Mouse (Mus musculus): ENCODE measurements around the gene Marveld2. TPM values are rescaled to one million over a fixed set of nuclear protein-coding genes. Genes with fewer than 3 reads are reported as not detected.

The Marveld2 gene
- 0.14 TPM for polyA plus RNA-seq (2021)

DNA sequence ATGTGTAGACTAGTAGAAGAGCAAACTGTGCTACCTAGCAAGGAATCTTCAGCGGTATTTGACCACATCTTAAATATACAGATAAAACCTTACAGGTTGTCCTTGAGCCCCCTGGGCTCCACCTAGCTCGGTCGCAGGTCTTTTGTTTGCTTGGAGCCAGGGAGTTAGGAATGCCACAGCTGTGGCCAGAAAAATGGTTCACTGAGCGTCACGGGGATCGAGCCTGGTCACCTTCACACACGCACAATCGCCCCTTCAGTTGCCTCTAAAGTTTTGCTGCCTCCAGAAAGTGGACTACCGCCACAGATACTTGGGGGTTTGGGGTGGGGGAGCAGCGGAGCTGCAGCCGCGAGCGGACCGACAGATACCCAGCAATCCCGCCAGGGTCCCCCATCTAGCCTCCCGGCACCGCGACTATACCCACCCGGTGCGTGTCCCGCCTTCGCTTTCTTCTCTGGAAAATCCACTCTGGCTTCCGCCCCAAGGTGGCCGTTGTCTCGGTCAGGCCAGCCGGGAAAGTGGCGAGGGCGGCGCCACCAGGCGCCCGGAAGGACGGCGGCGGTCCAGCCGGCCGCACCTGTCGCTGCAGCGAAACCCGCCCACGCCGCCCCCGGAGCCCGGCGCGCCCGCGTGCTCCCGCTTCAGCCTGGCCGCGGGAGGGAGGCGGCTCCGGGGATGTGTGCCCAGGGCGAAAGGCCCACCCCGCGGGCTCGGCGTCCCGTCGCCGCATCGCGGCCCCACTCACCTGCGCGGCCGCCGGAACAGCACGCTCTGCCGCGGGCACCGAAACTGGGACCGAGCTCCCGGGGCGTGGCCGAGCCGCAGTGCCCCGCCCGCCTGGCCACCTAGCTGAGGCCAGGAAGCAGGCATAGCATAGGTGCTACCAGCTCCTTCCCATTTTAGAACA lies at the start of gene Marveld2:
Gene Marveld2, minus strand, starts transcription at position 791 of the 907 bp plus-strand sequence.
- in situ Hi-C loops (cut with MboI; ENCODE audit: low pct_unique_long_range_greater_than_20kb): no loop called here
- TF ChIP-seq CTCF (IDR thresholded peaks at IDR 0.05): no peak
- ATAC-seq: no peak
- ChIA-PET CTCF (no interaction called here), POLR2A (no interaction called here)
- no peak for DNase-seq (ENCODE audit: low read depth, low spot score)
- no peaks in the 10 kb centered on the region for H3K27me3 ChIP-seq

DNA sequence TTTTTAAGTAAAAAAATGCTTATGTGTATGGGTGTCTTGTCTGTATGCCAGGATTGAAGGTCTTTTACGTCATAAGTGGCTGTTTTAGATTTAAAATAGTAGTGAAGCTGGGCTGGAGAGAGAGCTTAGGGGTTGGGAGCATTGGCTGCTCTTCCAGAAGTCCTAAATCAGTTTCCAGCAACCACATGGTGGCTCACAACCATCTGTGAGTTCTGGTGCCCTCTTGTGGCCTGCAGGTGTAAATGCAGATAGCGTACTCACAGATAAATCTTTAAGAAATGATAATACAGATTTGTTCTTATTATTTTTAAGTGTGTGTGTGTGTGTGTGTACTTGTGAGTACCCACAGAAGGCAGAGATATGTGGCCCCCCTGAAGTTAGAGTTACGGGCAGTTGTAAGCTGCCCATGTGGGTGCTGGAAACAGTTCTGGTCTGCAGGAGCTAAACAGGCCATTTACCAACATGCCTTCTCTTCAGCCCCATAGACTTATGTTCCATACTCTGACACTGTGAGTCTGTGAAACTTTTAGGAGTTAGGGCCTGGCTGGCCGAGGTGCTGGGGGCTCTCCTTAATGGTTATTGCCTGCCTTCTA lies 43.2 kb upstream of the Marveld2 start:
- CTCF ChIA-PET: interaction anchor here (0.6 to 2.1 kb wide), 10 partner anchors 8 to 693 kb away, joined by 3 to 7 read pairs (median 4); partner anchors contain the start of genes Ak6, Ccdc125, Gtf2h2 and Rad17
- TF ChIP-seq CTCF (IDR thresholded peaks at IDR 0.05): no peak
- H3K27me3 ChIP-seq: no peaks in the 10 kb centered on the region
- DNase-seq (ENCODE audit: low read depth, low spot score) (no peak), ATAC-seq (no peak)
- POLR2A ChIA-PET: interaction anchor here (0.6 to 0.8 kb wide), 2 partner anchors 9 to 125 kb away, joined by 3 to 4 read pairs; no protein-coding TSS in a partner anchor
- in situ Hi-C loops (cut with MboI; ENCODE audit: low pct_unique_long_range_greater_than_20kb): no loop called here

DNA sequence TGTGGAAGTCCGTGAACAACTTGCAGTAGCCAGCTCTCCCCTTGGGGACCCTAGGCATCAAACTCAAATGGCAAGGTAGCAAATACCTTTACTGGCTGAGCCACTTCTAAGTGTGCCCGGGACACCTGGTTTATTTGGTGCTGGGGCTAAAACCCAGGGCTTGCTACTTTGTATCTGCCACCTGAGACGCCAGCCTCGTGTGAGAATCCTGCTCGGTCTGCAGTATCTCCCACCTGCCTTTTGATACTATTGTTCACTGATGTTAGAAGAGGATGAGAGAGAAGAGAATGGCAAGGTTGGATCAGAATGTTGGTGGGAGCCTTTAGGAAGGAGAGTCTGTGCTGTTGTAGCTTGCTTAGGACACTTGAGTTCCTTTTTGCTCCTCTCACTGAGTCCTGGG lies 41.3 kb upstream of the Marveld2 start:
- DNase-seq (ENCODE audit: low read depth, low spot score) (no peak), ATAC-seq (no peak)
- TF ChIP-seq CTCF (IDR thresholded peaks at IDR 0.05): no peak
- H3K27me3 ChIP-seq: no peaks in the 10 kb centered on the region
- ChIA-PET POLR2A (no interaction called here), CTCF (no interaction called here)
- in situ Hi-C loops (cut with MboI; ENCODE audit: low pct_unique_long_range_greater_than_20kb): no loop called here

DNA sequence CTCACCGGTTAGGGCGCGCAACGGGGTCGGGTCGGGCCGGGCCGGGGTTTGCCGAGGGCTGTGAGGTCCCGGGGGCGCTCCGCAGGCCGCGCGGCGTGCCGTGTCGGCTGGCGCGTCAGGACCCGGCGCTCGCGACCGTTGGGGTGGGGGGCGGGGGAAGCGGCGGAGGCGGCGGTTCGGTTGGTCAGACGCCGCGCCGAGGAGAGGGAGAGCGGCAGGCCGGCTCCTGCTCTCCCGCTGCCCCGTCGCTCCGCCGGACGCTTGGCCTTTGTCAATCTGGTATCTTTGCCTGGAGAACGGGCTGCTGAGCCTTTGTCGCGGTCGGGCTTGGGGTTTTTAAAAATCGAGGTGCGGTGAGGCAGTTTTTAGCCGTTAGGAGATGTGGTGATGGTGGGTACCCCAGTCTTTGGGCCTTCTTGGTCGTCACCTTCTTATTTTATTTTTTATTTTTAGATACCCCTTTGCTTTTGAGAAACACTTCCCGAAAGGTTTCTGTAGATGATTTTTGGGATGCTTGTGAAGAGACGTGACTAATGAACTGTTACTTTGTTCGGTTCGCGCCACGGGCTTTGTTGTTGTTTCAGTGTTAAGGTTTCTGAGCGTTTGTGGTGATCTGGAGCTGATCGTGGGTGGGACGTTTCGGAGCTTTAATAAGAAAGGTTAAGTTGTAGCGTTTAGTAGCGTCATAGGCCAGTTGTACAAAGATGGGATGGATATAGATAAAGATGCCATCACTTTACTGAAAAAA lies 34.8 kb upstream of the Marveld2 start, which contains the start of gene Taf9:
Gene Taf9, plus strand, starts transcription at position 141 of the 748 bp plus-strand sequence.
- ATAC-seq (peak; percentile 46), DNase-seq (ENCODE audit: low read depth, low spot score) (no peak)
- ChIA-PET CTCF (interaction anchor here (1.1 kb wide), 1 partner anchor 8 kb away, joined by 4 read pairs; no protein-coding TSS in a partner anchor), POLR2A (no interaction called here)
- in situ Hi-C loops (cut with MboI; ENCODE audit: low pct_unique_long_range_greater_than_20kb): no loop called here
- TF ChIP-seq CTCF (IDR thresholded peaks at IDR 0.05): no peak
- no peaks in the 10 kb centered on the region for H3K27me3 ChIP-seq

DNA sequence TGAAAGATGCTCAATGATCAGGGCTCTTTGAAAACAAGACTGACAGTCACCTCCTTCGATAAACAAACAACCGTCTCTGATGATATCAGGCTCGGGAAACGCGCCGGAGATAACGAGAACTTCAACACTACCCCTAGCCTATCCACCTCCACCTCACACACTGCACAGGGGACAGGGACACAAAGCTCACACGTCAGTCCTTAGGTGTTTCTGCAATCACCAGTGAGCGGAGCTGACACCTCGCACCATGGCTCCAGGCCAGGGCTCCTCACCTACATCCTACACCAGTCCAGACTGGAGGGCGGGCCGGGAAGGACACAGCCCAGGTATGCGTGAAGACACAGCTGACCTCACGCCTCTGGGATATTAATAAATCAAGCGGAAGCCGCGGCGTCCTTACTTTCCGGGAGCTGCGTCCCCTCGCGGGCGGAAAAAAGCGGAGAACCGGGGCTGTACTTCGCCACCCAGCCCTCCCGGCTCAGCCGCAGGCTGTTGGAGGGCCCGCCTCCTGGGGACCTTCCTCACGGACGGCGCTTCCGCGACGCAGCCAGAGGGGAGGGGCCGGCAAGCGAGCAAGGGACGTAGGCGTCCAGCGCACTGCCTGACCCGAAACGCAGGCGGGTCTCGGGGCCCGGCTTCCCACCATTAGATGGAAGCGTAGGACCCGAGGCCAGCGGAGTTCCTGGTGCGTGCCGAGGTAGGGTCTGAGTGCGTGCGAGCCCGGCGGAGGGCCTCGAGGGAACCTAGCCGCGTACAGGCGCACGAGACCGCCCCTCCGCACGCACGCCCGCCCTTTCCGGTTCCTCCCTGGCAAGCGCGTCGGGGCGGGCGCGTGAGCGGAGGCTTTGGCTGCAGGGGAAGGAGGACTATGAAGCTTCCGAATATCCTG lies 34.0 kb upstream of the Marveld2 start, which contains the start of the genes Ak6 and Rad17:
Gene Ak6, plus strand, starts transcription at position 430 of the 889 bp plus-strand sequence.
Gene Rad17, minus strand, starts transcription at position 502 of the 889 bp plus-strand sequence.
- TF ChIP-seq CTCF (IDR thresholded peaks at IDR 0.05): no peak
- ChIA-PET POLR2A (interaction anchor here (0.6 kb wide), 1 partner anchor 158 kb away, joined by 4 read pairs; no protein-coding TSS in a partner anchor), CTCF (interaction anchor here (2.0 kb wide), 1 partner anchor 9 kb away, joined by 5 read pairs; no protein-coding TSS in a partner anchor)
- in situ Hi-C loops (cut with MboI; ENCODE audit: low pct_unique_long_range_greater_than_20kb): no loop called here
- no peaks in the 10 kb centered on the region for H3K27me3 ChIP-seq
- ATAC-seq: peak; percentile 82
- peak; percentile 56 for DNase-seq (ENCODE audit: low read depth, low spot score)

DNA sequence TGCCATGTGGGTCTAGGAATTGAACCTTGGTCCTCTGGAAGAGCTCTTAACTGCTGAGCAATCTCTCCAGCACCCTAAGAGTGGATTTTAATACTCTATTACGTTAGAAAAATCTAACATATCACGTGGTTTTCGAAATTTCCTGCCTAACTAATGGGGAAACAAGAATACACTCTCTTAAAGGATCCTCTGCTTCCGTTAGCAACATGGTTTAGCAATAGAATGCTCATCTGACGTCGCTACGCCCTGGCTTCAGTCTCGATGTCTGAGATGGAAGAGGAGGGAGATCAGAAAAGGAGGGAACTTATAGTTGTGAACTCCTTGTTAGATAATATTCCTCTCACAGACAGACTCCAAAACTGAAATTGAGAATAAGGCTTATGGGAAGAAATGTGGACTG lies 31.5 kb upstream of the Marveld2 start:
- ATAC-seq (no peak), DNase-seq (ENCODE audit: low read depth, low spot score) (no peak)
- no peaks in the 10 kb centered on the region for H3K27me3 ChIP-seq
- ChIA-PET POLR2A (no interaction called here), CTCF (no interaction called here)
- in situ Hi-C loops (cut with MboI; ENCODE audit: low pct_unique_long_range_greater_than_20kb): loop anchor here (25.0 kb wide), 1 partner anchor 561 kb away; no protein-coding TSS in a partner anchor
- TF ChIP-seq CTCF (IDR thresholded peaks at IDR 0.05): no peak

DNA sequence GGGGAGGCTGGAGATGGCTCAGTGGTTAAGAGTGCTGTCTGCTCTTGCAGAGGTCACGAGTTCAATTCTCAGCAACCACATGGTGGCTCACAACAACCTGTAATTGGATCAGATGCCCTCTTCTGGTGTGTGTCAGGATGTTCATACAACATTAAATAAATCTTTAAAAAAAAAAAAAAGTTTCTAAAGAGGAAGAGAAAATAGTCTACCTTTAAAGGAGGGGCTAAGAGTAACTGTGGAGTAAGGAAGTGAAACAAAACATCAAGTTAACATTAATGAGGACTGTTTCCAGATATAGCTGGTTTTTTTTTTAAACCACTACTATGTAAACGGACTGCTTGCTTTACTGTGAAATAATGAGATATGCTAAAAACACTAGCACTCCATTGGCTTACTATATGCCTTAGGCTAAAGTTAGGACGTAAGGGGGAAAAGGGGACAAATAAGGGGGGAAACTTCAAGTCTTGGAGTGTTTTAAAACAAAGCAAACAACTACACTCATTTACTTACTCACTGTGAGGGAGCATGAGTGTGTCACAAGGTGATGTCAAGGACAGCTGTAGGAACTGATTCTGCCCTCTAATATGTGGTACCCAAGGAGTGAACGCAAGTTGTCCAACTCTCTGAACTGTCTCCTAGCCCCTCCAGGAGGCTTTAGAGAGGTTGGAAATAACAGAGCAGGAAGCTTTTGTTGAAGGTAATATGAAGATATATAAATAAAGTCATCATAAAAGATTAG lies 25.9 kb upstream of the Marveld2 start:
- in situ Hi-C loops (cut with MboI; ENCODE audit: low pct_unique_long_range_greater_than_20kb): loop anchor here (25.0 kb wide), 1 partner anchor 555 kb away; no protein-coding TSS in a partner anchor
- no peak for TF ChIP-seq CTCF (IDR thresholded peaks at IDR 0.05)
- ChIA-PET POLR2A (no interaction called here), CTCF (no interaction called here)
- ATAC-seq: no peak
- H3K27me3 ChIP-seq: no peaks in the 10 kb centered on the region
- DNase-seq (ENCODE audit: low read depth, low spot score): no peak

DNA sequence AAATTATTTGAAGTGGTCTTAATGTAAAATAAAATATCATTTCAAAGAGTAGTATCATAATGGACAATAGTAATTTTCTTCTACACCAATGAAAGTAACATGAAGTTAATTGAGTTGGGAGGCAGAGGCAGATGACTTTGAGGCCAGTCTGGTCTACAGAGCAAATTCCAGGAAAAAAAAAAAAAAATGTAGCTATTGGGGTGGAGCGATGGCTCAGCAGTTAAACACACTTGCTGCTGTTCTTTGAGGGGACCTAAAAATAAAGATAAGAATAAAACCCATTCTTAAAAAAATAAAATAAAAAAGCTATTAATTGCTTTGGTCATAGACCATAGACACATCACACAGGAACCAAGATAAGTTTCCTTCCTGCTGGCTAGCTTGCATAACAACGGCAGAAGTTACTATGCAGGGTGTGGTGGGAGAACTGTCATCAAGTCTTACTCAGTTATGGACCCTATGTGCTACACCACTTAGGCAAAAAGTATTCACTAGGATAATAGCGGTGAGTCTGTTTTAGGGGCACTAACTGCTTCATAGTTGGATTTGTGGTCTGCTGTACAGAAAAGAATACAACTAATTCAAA lies 17.4 kb upstream of the Marveld2 start:
- in situ Hi-C loops (cut with MboI; ENCODE audit: low pct_unique_long_range_greater_than_20kb): loop anchor here (10.0 to 25.0 kb wide), 2 partner anchors 149 to 547 kb away; no protein-coding TSS in a partner anchor
- POLR2A ChIA-PET: interaction anchor here (1.2 to 2.3 kb wide), 2 partner anchors 10 to 142 kb away, joined by 3 to 5 read pairs; partner anchors contain the start of gene Gtf2h2

More for the DNA sequence above, 17.4 kb upstream of the Marveld2 start:
- no peak for DNase-seq (ENCODE audit: low read depth, low spot score)
- H3K27me3 ChIP-seq: no peaks in the 10 kb centered on the region
- no peak for ATAC-seq
- CTCF ChIA-PET: interaction anchor here (0.9 kb wide), 1 partner anchor 25 kb away, joined by 3 read pairs; no protein-coding TSS in a partner anchor
- no peak for TF ChIP-seq CTCF (IDR thresholded peaks at IDR 0.05)

All from Patski (cell line).